Mouse (Mus musculus) heart, postnatal 14 days (tissue): ENCODE data around the gene Frmpd4. TPM values are rescaled to one million over a fixed set of nuclear protein-coding genes. Genes with fewer than 3 reads are reported as not detected.
A peak's percentile ranks its signal among the peaks of the same experiment; 100 is the strongest.

Experiments
- DNase-seq, 2 experiments: peaks; one replicate each; pipeline ENCODE4 v3.0.0; 2021 to 2022
- intact Hi-C: fragments of 180-260 bp; cut with DNase I; formaldehyde crosslinking; loops from one replicate; pipeline ENCODE4 v1.15.1; 2025
- long read RNA-seq, 2 experiments: library from polyadenylated mRNA; stranded (forward); transcript quantifications; one replicate each; pipeline ENCODE4 v2.0.0; 2021
- total RNA-seq, 2 experiments: library from RNA; stranded (reverse); gene quantifications; 2 replicates each; pipeline ENCODE4 v1.2.3; 2021

The Frmpd4 gene
- total RNA-seq = under 1 TPM in 1 of 2 experiments, not detected in 1; 0.05 TPM
- long read RNA-seq, experiment 1 = 0 reads
- long read RNA-seq, experiment 2 = 0 reads

GRCm38 (mm10) chrX:168577131-168577530 lies at the start of gene Frmpd4:
Frmpd4 (minus strand) TSS chrX:168577231.
- intact Hi-C loops = no loop called here
- no peak for DNase-seq

- intact Hi-C loops = no loop called here
- no peak for DNase-seq
Observed at GRCm38 (mm10) chrX:168595193-168595592, 18.2 kb upstream of the Frmpd4 start.

- intact Hi-C loops = loop anchor here (10.0 kb wide), 1 partner anchor 350 kb away; no protein-coding TSS in a partner anchor
- peak in 1 of 2 experiments; percentile 1 for DNase-seq
Observed at GRCm38 (mm10) chrX:168584303-168584702, 7.3 kb upstream of the Frmpd4 start.

- DNase-seq = no peak
- intact Hi-C loops = no loop called here
Observed at GRCm38 (mm10) chrX:168571808-168572207, 5.2 kb downstream of the Frmpd4 start.

GRCm38 (mm10) chrX:168569231-168569630 lies 7.8 kb downstream of the Frmpd4 start:
- intact Hi-C loops = no loop called here

GRCm38 (mm10) chrX:168505254-168505653 lies 71.8 kb downstream of the Frmpd4 start:
- DNase-seq = no peak
- intact Hi-C loops = no loop called here

More at GRCm38 (mm10) chrX:168569231-168569630, 7.8 kb downstream of the Frmpd4 start:
- no peak for DNase-seq

- DNase-seq = no peak
- intact Hi-C loops = no loop called here
Observed at GRCm38 (mm10) chrX:168455233-168455632, 121.8 kb downstream of the Frmpd4 start.

GRCm38 (mm10) chrX:168431206-168431605 lies 145.8 kb downstream of the Frmpd4 start:
- peak in 1 of 2 experiments; percentile 1 for DNase-seq
- intact Hi-C loops = no loop called here

GRCm38 (mm10) chrX:168429814-168430213 lies 147.2 kb downstream of the Frmpd4 start:
- no peak for DNase-seq
- intact Hi-C loops = no loop called here

- intact Hi-C loops = no loop called here
Observed at GRCm38 (mm10) chrX:168415403-168415802, 161.6 kb downstream of the Frmpd4 start.

GRCm38 (mm10) chrX:168403512-168403911 lies 173.5 kb downstream of the Frmpd4 start:
- intact Hi-C loops = no loop called here
- DNase-seq = no peak

More at GRCm38 (mm10) chrX:168415403-168415802, 161.6 kb downstream of the Frmpd4 start:
- DNase-seq = no peak

- intact Hi-C loops = no loop called here
- DNase-seq = no peak
Observed at GRCm38 (mm10) chrX:168350431-168350830, 226.6 kb downstream of the Frmpd4 start.

- intact Hi-C loops = no loop called here
- no peak for DNase-seq
Observed at GRCm38 (mm10) chrX:168349320-168350225, 227.5 kb downstream of the Frmpd4 start.

- intact Hi-C loops = no loop called here
Observed at GRCm38 (mm10) chrX:168338212-168338611, 238.8 kb downstream of the Frmpd4 start.

GRCm38 (mm10) chrX:168325161-168325560 lies 251.9 kb downstream of the Frmpd4 start:
- no peak for DNase-seq
- intact Hi-C loops = no loop called here

More at GRCm38 (mm10) chrX:168338212-168338611, 238.8 kb downstream of the Frmpd4 start:
- DNase-seq = no peak

GRCm38 (mm10) chrX:168312158-168312557 lies 264.9 kb downstream of the Frmpd4 start:
- no peak for DNase-seq
- intact Hi-C loops = no loop called here

- no peak for DNase-seq
- intact Hi-C loops = no loop called here
Observed at GRCm38 (mm10) chrX:168310143-168310542, 266.9 kb downstream of the Frmpd4 start.

GRCm38 (mm10) chrX:168292506-168292905 lies 284.5 kb downstream of the Frmpd4 start:
- no peak for DNase-seq
- intact Hi-C loops = no loop called here

- no peak for DNase-seq
- intact Hi-C loops = no loop called here
Observed at GRCm38 (mm10) chrX:168207034-168207433, 370.0 kb downstream of the Frmpd4 start.

- intact Hi-C loops = no loop called here
- DNase-seq = no peak
Observed at GRCm38 (mm10) chrX:168191944-168192343, 385.1 kb downstream of the Frmpd4 start.

GRCm38 (mm10) chrX:168189563-168189962 lies 387.5 kb downstream of the Frmpd4 start:
- intact Hi-C loops = no loop called here
- DNase-seq = no peak

- intact Hi-C loops = no loop called here
- no peak for DNase-seq
Observed at GRCm38 (mm10) chrX:168163001-168163400, 414.0 kb downstream of the Frmpd4 start.
